Mouse (Mus musculus): Measurements from ENCODE around the gene Pstpip1. TPM values are rescaled to one million over a fixed set of nuclear protein-coding genes. Genes with fewer than 3 reads are reported as not detected.

The Pstpip1 gene
- polyA plus RNA-seq, 1 experiment, result 5.0 TPM

DNA sequence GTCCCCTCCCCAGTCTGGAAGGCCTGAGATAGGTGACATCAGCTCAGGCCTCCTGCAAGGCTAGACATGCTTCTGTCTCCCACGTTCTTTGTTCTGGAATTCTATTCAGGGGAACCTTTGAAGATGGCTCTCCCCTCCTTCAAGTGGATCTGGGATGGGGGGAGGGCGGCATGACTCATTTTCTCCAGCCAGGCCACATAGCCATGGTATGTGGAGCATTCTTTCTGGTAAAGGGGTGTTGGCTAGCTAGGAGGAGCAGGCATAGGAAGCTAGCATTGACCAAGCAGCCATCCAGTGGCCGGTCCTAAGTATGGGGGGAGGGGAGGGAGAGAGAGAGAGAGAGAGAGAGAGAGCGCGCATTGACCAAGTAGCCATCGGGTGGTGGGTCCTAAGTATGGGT lies 17.8 kb downstream of the Pstpip1 start:
- TF ChIP-seq POLR2A (IDR thresholded peaks at IDR 0.05; ENCODE audit: borderline replicate concordance, insufficient read depth, low read length), result no peak
- Histone ChIP-seq H3K4me3 (replicated peaks; ENCODE audit: insufficient read depth, low read depth, low read length) (no peak overlapping the region), H3K4me1 (ENCODE audit: control insufficient read depth, insufficient read depth, low read length) (no peaks in the 10 kb centered on the region), H3K27ac (ENCODE audit: insufficient read depth, low read length) (no peak overlapping the region), H3K27me3 (ENCODE audit: control insufficient read depth, insufficient read depth, low read length) (no peaks in the 10 kb centered on the region)
- 84% methylated on average over 6 of the region's 6 CpGs for WGBS
- DNase-seq, result no peak

DNA sequence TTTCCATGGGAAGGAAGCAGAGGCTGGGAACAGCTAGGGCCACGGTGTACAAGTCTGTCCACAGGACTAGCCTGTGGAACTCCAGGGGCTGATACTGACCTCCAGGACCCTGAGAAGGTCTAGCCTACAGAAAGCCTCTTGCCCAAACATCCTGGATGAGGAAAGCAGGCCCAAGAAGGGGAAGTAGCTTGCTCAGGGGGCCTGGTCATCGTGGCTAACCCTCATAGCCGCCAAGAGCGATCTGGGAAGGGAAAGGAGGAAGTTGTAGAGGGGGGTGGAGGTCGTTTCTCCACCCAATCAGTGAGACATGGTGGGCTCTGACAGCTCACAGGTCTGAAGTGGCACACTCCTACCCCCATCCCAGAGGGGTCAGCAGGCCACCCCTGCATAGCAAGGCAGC lies 18.4 kb downstream of the Pstpip1 start:
- Histone ChIP-seq H3K27ac (ENCODE audit: insufficient read depth, low read length) (no peak overlapping the region), H3K27me3 (ENCODE audit: control insufficient read depth, insufficient read depth, low read length) (no peaks in the 10 kb centered on the region), H3K4me3 (replicated peaks; ENCODE audit: insufficient read depth, low read depth, low read length) (no peak overlapping the region), H3K4me1 (ENCODE audit: control insufficient read depth, insufficient read depth, low read length) (no peaks in the 10 kb centered on the region)
- TF ChIP-seq POLR2A (IDR thresholded peaks at IDR 0.05; ENCODE audit: borderline replicate concordance, insufficient read depth, low read length) (no peak), CTCF (IDR thresholded peaks at IDR 0.05; ENCODE audit: borderline replicate concordance, insufficient read depth, low read depth, low read length) (no peak)
- no peak for DNase-seq
- 90% methylated on average over 5 of the region's 5 CpGs for WGBS

DNA sequence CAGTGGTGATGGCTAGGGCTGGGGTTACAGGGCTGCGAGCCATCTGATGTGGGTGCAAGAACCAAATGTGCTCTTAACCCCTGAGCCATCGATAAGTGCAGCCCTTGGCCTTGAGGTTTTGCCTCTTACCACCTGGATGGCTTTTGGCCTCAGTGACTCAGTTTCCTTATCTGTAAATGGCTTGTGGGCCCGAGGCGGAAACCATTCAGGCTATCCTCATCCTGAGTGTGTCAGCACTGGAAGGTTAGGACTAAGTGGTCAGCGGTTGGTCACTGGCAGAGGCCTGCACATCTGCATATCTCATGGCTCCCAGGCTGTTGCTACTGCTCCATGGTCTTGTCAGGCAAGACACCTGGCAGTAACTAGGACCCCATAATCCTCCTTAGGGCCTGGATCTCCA lies 28.3 kb downstream of the Pstpip1 start:
- H3K4me3 ChIP-seq (replicated peaks; ENCODE audit: insufficient read depth, low read depth, low read length), result no peak overlapping the region
- H3K27ac ChIP-seq (ENCODE audit: insufficient read depth, low read length), result no peak overlapping the region
- peaks cover 12% of the 10 kb centered on the region for H3K4me1 ChIP-seq (ENCODE audit: control insufficient read depth, insufficient read depth, low read length)
- DNase-seq, result no peak
- 90% methylated on average over 5 of the region's 5 CpGs for WGBS
- TF ChIP-seq CTCF (IDR thresholded peaks at IDR 0.05; ENCODE audit: borderline replicate concordance, insufficient read depth, low read depth, low read length) (no peak), POLR2A (IDR thresholded peaks at IDR 0.05; ENCODE audit: borderline replicate concordance, insufficient read depth, low read length) (no peak)
- no peaks in the 10 kb centered on the region for H3K27me3 ChIP-seq (ENCODE audit: control insufficient read depth, insufficient read depth, low read length)

- H3K27me3 ChIP-seq (ENCODE audit: control insufficient read depth, insufficient read depth, low read length), result no peaks in the 10 kb centered on the region
- H3K4me1 ChIP-seq (ENCODE audit: control insufficient read depth, insufficient read depth, low read length), result peaks cover 17% of the 10 kb centered on the region
- 1% methylated on average over 14 of the region's 14 CpGs for WGBS
- TF ChIP-seq POLR2A (IDR thresholded peaks at IDR 0.05; ENCODE audit: borderline replicate concordance, insufficient read depth, low read length), result no peak
- peak; percentile 87 for TF ChIP-seq CTCF (IDR thresholded peaks at IDR 0.05; ENCODE audit: borderline replicate concordance, insufficient read depth, low read depth, low read length)
- H3K4me3 ChIP-seq (replicated peaks; ENCODE audit: insufficient read depth, low read depth, low read length), result peak overlapping the region; percentile 60
- no peak overlapping the region for H3K27ac ChIP-seq (ENCODE audit: insufficient read depth, low read length)
- peak; percentile 65 to 68 for DNase-seq
Measured at GRCm38 (mm10) chr9:56118582-56118981, 28.8 kb downstream of the Pstpip1 start.

DNA sequence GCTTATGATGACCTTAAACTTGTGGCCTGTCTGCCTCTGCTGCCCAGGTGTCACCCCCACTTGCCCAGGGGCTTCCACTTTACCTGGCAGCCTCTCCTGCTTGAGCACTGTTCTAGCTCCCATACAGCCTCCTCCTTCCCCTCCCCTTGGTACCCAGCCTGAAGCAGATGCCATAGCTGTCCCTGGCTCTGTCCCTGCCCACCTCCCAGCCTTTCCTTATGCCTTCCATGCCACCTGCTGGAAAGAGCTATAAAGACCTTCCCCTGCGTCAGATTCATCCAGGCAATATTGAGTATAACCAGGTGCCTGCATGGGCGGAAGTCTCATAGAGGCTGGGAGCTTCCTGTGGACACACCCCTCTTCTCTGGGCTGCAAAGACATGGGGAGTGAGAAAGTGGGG lies 29.9 kb downstream of the Pstpip1 start:
- Histone ChIP-seq H3K4me3 (replicated peaks; ENCODE audit: insufficient read depth, low read depth, low read length) (no peak overlapping the region), H3K27ac (ENCODE audit: insufficient read depth, low read length) (no peak overlapping the region), H3K4me1 (ENCODE audit: control insufficient read depth, insufficient read depth, low read length) (peaks cover 22% of the 10 kb centered on the region), H3K27me3 (ENCODE audit: control insufficient read depth, insufficient read depth, low read length) (no peaks in the 10 kb centered on the region)
- no peak for DNase-seq
- 34% methylated on average over 2 of the region's 2 CpGs for WGBS
- TF ChIP-seq CTCF (IDR thresholded peaks at IDR 0.05; ENCODE audit: borderline replicate concordance, insufficient read depth, low read depth, low read length) (no peak), POLR2A (IDR thresholded peaks at IDR 0.05; ENCODE audit: borderline replicate concordance, insufficient read depth, low read length) (no peak)

GRCm38 (mm10) chr9:56121097-56121496 lies 31.3 kb downstream of the Pstpip1 start:
- WGBS, result 43% methylated on average over 7 of the region's 7 CpGs
- peaks cover 22% of the 10 kb centered on the region for H3K4me1 ChIP-seq (ENCODE audit: control insufficient read depth, insufficient read depth, low read length)
- H3K27me3 ChIP-seq (ENCODE audit: control insufficient read depth, insufficient read depth, low read length), result no peaks in the 10 kb centered on the region
- H3K27ac ChIP-seq (ENCODE audit: insufficient read depth, low read length), result no peak overlapping the region
- TF ChIP-seq POLR2A (IDR thresholded peaks at IDR 0.05; ENCODE audit: borderline replicate concordance, insufficient read depth, low read length) (no peak), CTCF (IDR thresholded peaks at IDR 0.05; ENCODE audit: borderline replicate concordance, insufficient read depth, low read depth, low read length) (peak; percentile 46; the same call in 1 of the 2 replicates)
- peak in 1 of 2 experiments; percentile 32 for DNase-seq
- H3K4me3 ChIP-seq (replicated peaks; ENCODE audit: insufficient read depth, low read depth, low read length), result no peak overlapping the region

GRCm38 (mm10) chr9:56122973-56123372 lies 33.2 kb downstream of the Pstpip1 start:
- TF ChIP-seq CTCF (IDR thresholded peaks at IDR 0.05; ENCODE audit: borderline replicate concordance, insufficient read depth, low read depth, low read length), result no peak
- no peak for TF ChIP-seq POLR2A (IDR thresholded peaks at IDR 0.05; ENCODE audit: borderline replicate concordance, insufficient read depth, low read length)
- Histone ChIP-seq H3K4me3 (replicated peaks; ENCODE audit: insufficient read depth, low read depth, low read length) (no peak overlapping the region), H3K27me3 (ENCODE audit: control insufficient read depth, insufficient read depth, low read length) (no peaks in the 10 kb centered on the region), H3K4me1 (ENCODE audit: control insufficient read depth, insufficient read depth, low read length) (peaks cover 36% of the 10 kb centered on the region), H3K27ac (ENCODE audit: insufficient read depth, low read length) (no peak overlapping the region)
- DNase-seq, result no peak
- WGBS, result 54% methylated on average over 8 of the region's 8 CpGs

GRCm38 (mm10) chr9:56123613-56124012 lies 33.9 kb downstream of the Pstpip1 start:
- DNase-seq, result peak; percentile 64 to 71
- no peak for TF ChIP-seq POLR2A (IDR thresholded peaks at IDR 0.05; ENCODE audit: borderline replicate concordance, insufficient read depth, low read length)
- no peak for TF ChIP-seq CTCF (IDR thresholded peaks at IDR 0.05; ENCODE audit: borderline replicate concordance, insufficient read depth, low read depth, low read length)
- Histone ChIP-seq H3K4me3 (replicated peaks; ENCODE audit: insufficient read depth, low read depth, low read length) (no peak overlapping the region), H3K27ac (ENCODE audit: insufficient read depth, low read length) (no peak overlapping the region), H3K27me3 (ENCODE audit: control insufficient read depth, insufficient read depth, low read length) (no peaks in the 10 kb centered on the region), H3K4me1 (ENCODE audit: control insufficient read depth, insufficient read depth, low read length) (peaks cover 36% of the 10 kb centered on the region)
- WGBS, result 13% methylated on average over 7 of the region's 7 CpGs
